Mouse (Mus musculus) intestine, postnatal 0 days (tissue): Measurements from ENCODE around the gene Kcnj15. TPM values are rescaled to one million over a fixed set of nuclear protein-coding genes. Genes with fewer than 3 reads are reported as not detected.

Source experiments
- ATAC-seq: fragments of 200-750 bp; cut with Nextera tagmentation; 2 replicates; pipeline ENCODE4 v1.8.0; 2017; ENCODE audit warnings: mild to moderate bottlenecking, moderate TSS enrichment, moderate library complexity
- H3K27ac ChIP-seq: fragments of 300-500 bp; sonication (generic); 2 replicates; pipeline ENCODE4 v1.5.1; 2014; ENCODE audit warnings: mild to moderate bottlenecking, low read depth, low read length, moderate library complexity
- H3K27me3 ChIP-seq: fragments of 300-500 bp; sonication (generic); replicated peaks from 2 replicates; pipeline ENCODE4 v1.6.1; 2014; ENCODE audit warnings: low read length, mixed read lengths; ENCODE audit not compliant: control insufficient read depth, insufficient read depth
- H3K36me3 ChIP-seq: fragments of 300-500 bp; sonication (generic); 2 replicates; pipeline ENCODE4 v1.6.1; 2014; ENCODE audit warnings: mild to moderate bottlenecking, moderate library complexity; ENCODE audit not compliant: control insufficient read depth, insufficient read depth
- H3K4me1 ChIP-seq: fragments of 300-500 bp; sonication (generic); replicated peaks from 2 replicates; pipeline ENCODE4 v1.6.1; 2014; ENCODE audit warnings: antibody characterized with exemption, low read length, mixed read lengths; ENCODE audit not compliant: control insufficient read depth, insufficient read depth
- H3K4me2 ChIP-seq: fragments of 300-500 bp; sonication (generic); replicated peaks from 2 replicates; pipeline ENCODE4 v1.6.1; 2014; ENCODE audit warnings: low read depth, mild to moderate bottlenecking, moderate library complexity
- H3K4me3 ChIP-seq: fragments of 300-500 bp; sonication (generic); 2 replicates; pipeline ENCODE4 v1.5.1; 2014; ENCODE audit warnings: low read depth, low read length
- H3K9ac ChIP-seq: fragments of 300-500 bp; sonication (generic); 2 replicates; pipeline ENCODE4 v1.6.1; 2014; ENCODE audit warnings: mild to moderate bottlenecking, low read depth, low read length
- H3K9me3 ChIP-seq: fragments of 300-500 bp; sonication (generic); 2 replicates; pipeline ENCODE4 v1.6.1; 2016; ENCODE audit warnings: mixed run types; ENCODE audit not compliant: control insufficient read depth
- CTCF ChIP-seq: sonication (generic); IDR thresholded peaks from 2 replicates; pipeline ENCODE4 v1.5.1; 2016; ENCODE audit warnings: low read depth, mild to moderate bottlenecking, control low read depth, antibody characterized with exemption, moderate library complexity
- WGBS: fragments of 180-500 bp; shearing (Covaris S2); extraction: QIAGEN DNeasy Blood & Tissue Kit; methylation state at CpG from one replicate; pipeline ENCODE4 v1.1.7; 2014; 5-methylcytosine and 5-hydroxymethylcytosine counted together
- polyA plus RNA-seq: library from polyadenylated mRNA; unstranded; fragments of >200 nt; fragmentation: Nextera tagmentation; extraction: Ambion mirVana; gene quantifications from 2 replicates; pipeline ENCODE4 v1.2.1, GENCODE M21; 2015

The Kcnj15 gene
- polyA plus RNA-seq, 1 experiment from 2014 or later, result 0.27 TPM

- 89% methylated on average over 6 of the region's 6 CpGs for WGBS
- no peaks in the 10 kb centered on the region for H3K27me3 ChIP-seq
- H3K4me3 ChIP-seq, result no peak overlapping the region
- no peak overlapping the region for H3K9ac ChIP-seq
- H3K4me2 ChIP-seq, result no peak overlapping the region
- no peaks in the 10 kb centered on the region for H3K9me3 ChIP-seq
- no peak for ATAC-seq
- H3K4me1 ChIP-seq, result no peaks in the 10 kb centered on the region
- no peaks in the 10 kb centered on the region for H3K36me3 ChIP-seq
- no peak for TF ChIP-seq CTCF
- no peak overlapping the region for H3K27ac ChIP-seq
Measured at GRCm38 (mm10) chr16:95349344-95349743, 92.0 kb downstream of the Kcnj15 start.

GRCm38 (mm10) chr16:95349745-95350144 is 92.4 kb downstream of the Kcnj15 start:
- H3K4me1 ChIP-seq, result no peaks in the 10 kb centered on the region
- H3K36me3 ChIP-seq, result no peaks in the 10 kb centered on the region
- no peak overlapping the region for H3K4me2 ChIP-seq
- H3K4me3 ChIP-seq, result no peak overlapping the region
- 77% methylated on average over 5 of the region's 5 CpGs for WGBS
- no peak overlapping the region for H3K27ac ChIP-seq
- no peak for TF ChIP-seq CTCF
- ATAC-seq, result no peak
- no peaks in the 10 kb centered on the region for H3K9me3 ChIP-seq
- no peaks in the 10 kb centered on the region for H3K27me3 ChIP-seq
- no peak overlapping the region for H3K9ac ChIP-seq
